Mouse (Mus musculus) left cerebral cortex, postnatal 36 days (tissue): ENCODE measurements around the gene Fbxl4. TPM values are rescaled to one million over a fixed set of nuclear protein-coding genes. Genes with fewer than 3 reads are reported as not detected.
A peak's percentile ranks its signal among the peaks of the same experiment; 100 is the strongest.

Source experiments
- DNase-seq, 2 experiments: peaks; one replicate each; pipeline ENCODE4 v3.0.0; 2021 to 2022; ENCODE audit warnings: low spot score in 2 of 2, mixed read lengths in 1 of 2
- intact Hi-C: fragments of 180-260 bp; cut with DNase I; formaldehyde crosslinking; loops from one replicate; pipeline ENCODE4 v1.15.1; 2025
- total RNA-seq, 2 experiments: library from RNA; stranded (reverse); gene quantifications; 2 replicates each; pipeline ENCODE4 v1.2.3; 2021

Fbxl4 gene
- total RNA-seq, 2 experiments from 2014 or later: 14.0 to 20.8 TPM

DNA sequence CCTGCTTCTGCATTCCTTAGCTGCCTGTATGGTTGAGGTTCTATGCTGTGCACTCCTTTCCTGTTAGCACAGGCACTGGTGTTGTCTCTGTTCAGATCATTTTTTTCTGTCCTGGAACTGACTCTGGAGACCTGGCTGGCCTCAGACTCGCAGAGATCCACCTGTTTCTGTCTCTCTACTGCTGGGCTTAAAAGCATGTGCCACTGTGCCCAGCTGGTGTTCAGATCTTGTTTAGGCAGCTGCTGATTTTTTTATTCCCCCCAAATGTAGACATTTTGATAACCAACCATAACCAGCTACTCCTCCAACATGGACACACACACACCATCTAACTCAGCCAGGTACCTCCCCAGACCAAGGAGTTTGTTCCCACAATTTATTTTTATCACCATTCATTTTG lies 112.2 kb downstream of the Fbxl4 start:
- intact Hi-C loops: no loop called here
- DNase-seq: no peak

- peak; percentile 53 to 56 for DNase-seq
- intact Hi-C loops: loop anchor here (5.0 to 10.0 kb wide), 5 partner anchors 345 to 1765 kb away; no protein-coding TSS in a partner anchor
Measured at GRCm38 (mm10) chr4:22476967-22477710, 119.8 kb downstream of the Fbxl4 start.

DNA sequence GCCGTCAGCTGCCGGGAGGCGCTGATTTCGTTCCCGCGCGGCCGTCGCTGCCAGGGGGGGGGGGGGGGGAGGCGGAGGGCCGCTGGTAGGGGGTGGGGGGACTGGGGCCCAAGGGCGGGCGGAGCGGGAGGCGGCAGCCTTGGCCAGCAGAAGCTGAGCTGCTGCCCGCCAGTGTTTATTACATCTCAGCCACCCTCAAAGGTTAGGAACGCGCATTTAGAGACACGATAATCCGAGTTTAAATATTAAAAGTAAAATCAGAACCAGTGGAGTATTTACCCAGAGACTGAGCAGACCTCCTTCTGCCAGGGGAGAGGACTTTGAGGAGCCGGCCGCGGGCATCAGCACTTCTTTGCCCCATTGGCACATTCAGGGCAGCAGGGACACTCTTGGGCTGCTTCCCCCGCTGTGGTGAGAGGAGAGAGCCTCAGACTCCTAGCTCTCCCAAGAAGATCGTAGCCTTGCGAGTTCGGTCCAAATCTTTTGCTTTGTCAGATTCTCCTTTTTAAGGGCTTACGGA lies 120.4 kb downstream of the Fbxl4 start:
- peak; percentile 33 to 43 for DNase-seq
- intact Hi-C loops: loop anchor here (5.0 to 10.0 kb wide), 5 partner anchors 345 to 1765 kb away; no protein-coding TSS in a partner anchor

DNA sequence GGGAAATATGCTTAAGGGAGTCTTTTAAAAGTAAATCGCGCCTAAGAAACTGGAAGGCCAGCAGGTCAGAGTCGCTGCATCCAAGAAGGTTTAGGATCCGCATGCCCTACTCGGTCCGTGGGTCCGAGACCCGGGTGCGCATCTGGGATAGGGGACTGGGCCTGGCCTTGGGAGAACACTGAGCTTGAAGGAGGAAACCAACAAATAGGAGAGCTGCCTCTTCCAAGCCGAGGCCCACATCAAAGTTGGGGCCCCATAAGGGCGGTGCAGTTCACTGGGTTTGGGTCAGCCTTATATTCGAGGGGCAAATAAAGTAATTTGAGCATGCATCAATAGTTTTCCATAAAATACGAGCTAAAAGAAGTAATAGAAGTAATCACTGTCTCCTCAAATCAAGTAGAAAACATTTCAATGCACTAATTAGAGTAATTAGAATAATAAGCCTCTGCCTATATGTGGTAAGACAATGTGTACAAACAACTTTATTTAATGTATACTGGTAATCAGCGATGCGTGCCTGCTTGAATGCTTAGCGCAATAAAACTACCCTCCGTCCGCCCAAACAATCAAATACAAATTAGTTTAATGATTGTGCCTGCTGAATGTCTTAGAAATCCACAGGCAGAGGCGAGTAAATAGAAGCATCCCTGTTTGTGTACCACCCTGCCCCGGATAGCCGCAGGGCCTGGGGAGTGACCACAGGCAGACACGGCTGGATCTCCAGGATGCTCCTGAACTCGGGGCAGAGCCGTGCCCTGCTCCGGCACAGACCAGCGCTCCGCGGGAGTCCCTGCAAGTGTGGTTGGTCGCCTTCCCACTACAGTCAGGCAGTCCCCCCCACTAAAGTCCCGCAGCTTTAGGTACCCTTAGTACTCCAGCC lies 121.4 kb downstream of the Fbxl4 start:
- no peak for DNase-seq
- intact Hi-C loops: loop anchor here (5.0 to 10.0 kb wide), 5 partner anchors 346 to 1764 kb away; no protein-coding TSS in a partner anchor

GRCm38 (mm10) chr4:22479368-22480090 lies 122.2 kb downstream of the Fbxl4 start:
- DNase-seq: no peak
- intact Hi-C loops: loop anchor here (5.0 to 10.0 kb wide), 9 partner anchors 347 to 1763 kb away; partner anchors contain the start of gene Prdm13

DNA sequence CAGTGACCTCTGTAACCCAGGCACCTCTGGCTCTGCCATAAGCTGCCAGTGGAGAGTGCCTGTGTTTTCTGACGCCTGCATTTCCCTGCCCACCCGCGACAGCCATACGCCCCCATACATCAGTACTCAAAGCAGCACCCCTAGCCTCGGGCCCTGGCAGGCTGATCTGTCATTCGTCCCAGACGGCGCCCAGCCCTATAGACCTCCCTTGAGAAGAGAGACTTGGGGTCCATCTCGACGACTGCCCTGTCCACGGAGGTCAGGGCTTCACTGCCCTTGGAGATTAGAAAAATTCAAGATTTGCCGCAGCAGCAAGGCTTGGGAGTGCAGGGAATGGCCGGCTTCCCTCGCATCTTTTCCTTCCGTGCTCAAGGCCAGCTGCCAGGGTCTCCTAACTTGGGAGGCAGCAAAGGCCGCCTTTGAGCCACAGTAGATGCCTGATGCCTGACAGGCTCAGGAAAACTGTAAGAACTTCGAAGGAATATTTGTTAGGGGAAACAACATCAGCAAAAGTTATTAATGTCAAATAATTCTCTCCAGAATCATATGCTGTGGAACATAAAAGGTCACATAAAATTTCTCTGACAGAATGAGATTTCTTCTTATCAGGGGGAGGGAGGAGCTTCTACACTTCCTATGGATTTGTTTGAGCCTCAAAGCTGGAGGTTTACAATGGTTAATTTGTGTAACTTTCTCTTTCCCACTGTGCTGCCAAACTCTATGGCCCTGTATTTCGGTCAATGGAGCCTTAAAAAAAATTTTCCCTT lies 122.9 kb downstream of the Fbxl4 start:
- DNase-seq: no peak
- intact Hi-C loops: loop anchor here (10.0 kb wide), 4 partner anchors 795 to 1735 kb away; partner anchors contain the start of gene Prdm13

GRCm38 (mm10) chr4:22480858-22481205 lies 123.5 kb downstream of the Fbxl4 start:
- no peak for DNase-seq
- intact Hi-C loops: loop anchor here (10.0 kb wide), 4 partner anchors 796 to 1734 kb away; partner anchors contain the start of gene Prdm13

DNA sequence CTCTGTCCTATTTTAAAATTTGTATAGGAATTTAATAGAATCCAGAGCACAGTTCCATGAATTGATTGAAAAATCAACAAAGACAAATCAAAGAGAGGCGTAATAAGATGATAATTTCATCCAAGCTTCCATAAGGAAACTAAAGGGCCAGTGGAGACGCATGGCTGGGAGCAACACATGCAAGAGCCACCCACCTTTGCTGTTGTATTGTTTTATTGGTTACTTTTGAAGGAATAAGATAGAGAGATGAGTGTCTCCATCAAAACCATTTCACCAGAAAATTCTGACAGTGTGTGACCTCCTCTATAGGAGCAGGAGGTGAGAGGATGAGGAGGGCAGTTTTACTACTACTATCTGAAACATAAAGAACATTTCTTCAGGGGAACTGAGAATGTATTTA lies 124.8 kb downstream of the Fbxl4 start:
- intact Hi-C loops: loop anchor here (10.0 kb wide), 4 partner anchors 797 to 1733 kb away; partner anchors contain the start of gene Prdm13
- no peak for DNase-seq

DNA sequence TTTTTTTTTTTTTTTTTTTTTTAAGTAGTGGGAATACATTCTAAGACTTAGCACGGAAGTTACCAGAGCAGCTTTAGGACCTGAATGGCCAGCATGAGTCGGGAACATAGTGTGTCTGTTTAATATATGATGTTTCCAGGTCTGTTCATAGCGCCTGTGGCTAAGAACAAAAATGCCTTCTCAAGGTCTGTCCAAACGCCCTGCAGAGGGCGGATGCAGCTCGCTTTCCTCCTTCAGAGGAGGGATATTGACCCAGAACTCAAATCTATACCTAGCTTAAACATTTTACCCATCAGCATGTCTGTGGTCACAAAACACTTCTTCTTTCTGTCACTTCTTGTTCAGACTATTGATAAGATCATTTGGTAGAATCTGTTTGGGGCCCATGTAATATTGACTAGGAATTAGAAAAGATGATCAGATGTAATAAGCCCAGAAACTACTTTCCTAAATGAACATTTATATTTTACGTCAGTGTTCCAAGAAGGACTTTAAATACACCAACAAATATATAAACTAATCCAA lies 125.5 kb downstream of the Fbxl4 start:
- intact Hi-C loops: loop anchor here (10.0 kb wide), 4 partner anchors 798 to 1732 kb away; partner anchors contain the start of gene Prdm13
- no peak for DNase-seq

GRCm38 (mm10) chr4:22483548-22483947 lies 126.2 kb downstream of the Fbxl4 start:
- intact Hi-C loops: loop anchor here (10.0 kb wide), 4 partner anchors 799 to 1731 kb away; partner anchors contain the start of gene Prdm13
- DNase-seq: no peak

Other genes starting within 250 kb of the Fbxl4 start
- gene Pou3f2, start 130.8 kb downstream of the Fbxl4 start, total RNA-seq: 10 to 100 TPM; 27.3 to 28.3 TPM